Mouse (Mus musculus) cerebellum, adult 2 months (tissue): ENCODE data around the gene Csrnp3.

ENCODE experiments used
- CTCF ChIP-seq: fragments of 200-500 bp; IDR thresholded peaks from 2 replicates; pipeline ENCODE4 v1.5.1; 2011; ENCODE audit warnings: low read depth, mild to moderate bottlenecking, control low read depth, low read length, moderate library complexity, borderline replicate concordance; ENCODE audit not compliant: insufficient read depth
- POLR2A ChIP-seq: fragments of 200-500 bp; IDR thresholded peaks from 2 replicates; pipeline ENCODE4 v1.6.1; 2011; ENCODE audit warnings: low read length, control low read depth, borderline replicate concordance; ENCODE audit not compliant: insufficient read depth

DNA sequence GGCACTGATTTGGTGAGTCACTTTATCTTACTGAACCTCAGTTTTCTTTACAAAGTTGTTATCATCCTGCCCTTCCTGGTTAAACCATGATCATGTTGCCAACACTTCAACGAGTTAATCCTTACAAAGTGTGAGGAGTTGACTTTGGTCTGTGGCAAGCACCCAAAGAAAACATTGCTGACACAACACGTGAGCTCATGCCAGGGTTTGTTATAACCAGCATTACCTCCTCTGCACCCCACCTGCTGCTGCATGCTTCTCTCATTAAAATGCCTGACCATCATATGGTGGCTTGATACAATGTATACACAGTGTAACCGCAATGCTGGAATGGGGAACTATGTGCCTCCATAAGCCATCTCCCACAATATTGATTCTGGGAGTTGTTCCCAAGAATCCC lies 142.0 kb downstream of the Csrnp3 start:
- TF ChIP-seq POLR2A (no peak), CTCF (no peak)
